Mouse (Mus musculus): ENCODE measurements at regions not wholly inside any gene's neighbourhood (a gene's known extent, or its start where the extent isn't known, plus 50 kb on each side); places are given as distances from the start of the nearest gene placed in this dataset.

DNA sequence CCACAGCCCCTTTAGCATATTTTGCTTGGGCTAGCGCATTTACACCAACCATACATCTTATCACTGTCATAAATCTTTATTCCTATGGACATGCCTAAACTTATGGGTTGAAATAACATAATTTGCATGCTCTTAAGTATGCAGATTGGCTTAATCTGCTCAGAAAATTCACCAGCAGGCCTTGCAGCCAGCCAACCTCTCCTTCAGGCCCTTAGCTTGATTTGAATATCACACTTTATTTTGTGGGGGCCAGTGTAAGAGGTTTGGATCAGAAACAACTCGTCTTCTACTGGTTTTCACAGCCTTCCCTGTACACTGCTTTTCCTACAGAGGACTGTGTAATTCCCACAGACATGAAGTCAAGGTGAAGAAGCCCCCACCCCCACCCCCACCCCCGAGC is 153.0 kb downstream of the 4930564D02Rik start:
- no peak for DNase-seq
- Histone ChIP-seq H3K4me3 (replicated peaks; ENCODE audit: extremely low read depth, low read depth, low read length) (no peak overlapping the region), H3K4me1 (ENCODE audit: control insufficient read depth, insufficient read depth, low read length) (no peaks in the 10 kb centered on the region)
- WGBS = 47% methylated on average over 3 of the region's 3 CpGs
- TF ChIP-seq POLR2A (IDR thresholded peaks at IDR 0.05; ENCODE audit: borderline replicate concordance, extremely low read depth, low read depth, low read length) (no peak), CTCF (IDR thresholded peaks at IDR 0.05; ENCODE audit: insufficient read depth, low read length) (no peak)

DNA sequence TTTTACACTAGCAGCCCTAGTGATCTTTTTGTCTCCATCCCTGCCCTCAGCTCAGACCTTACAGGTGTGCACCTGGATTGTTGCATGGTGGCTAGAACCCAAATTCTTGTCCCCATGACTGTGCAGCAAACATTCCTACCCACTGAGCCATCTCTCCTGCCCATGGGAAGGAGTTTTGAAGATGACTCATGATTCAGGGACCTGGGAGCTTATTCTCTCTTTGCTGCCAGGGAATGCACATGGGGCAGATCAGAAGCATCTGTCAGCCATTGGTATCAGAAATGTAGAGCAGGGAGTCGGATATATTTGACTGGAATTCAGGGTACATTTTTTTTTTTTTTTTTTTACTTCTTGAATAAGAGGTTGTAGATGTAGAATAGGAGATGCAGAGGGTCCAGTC is 154.0 kb downstream of the 4930564D02Rik start:
- H3K4me1 ChIP-seq (ENCODE audit: control insufficient read depth, insufficient read depth, low read length) = no peaks in the 10 kb centered on the region
- no peak for TF ChIP-seq CTCF (IDR thresholded peaks at IDR 0.05; ENCODE audit: insufficient read depth, low read length)
- no peak for TF ChIP-seq POLR2A (IDR thresholded peaks at IDR 0.05; ENCODE audit: borderline replicate concordance, extremely low read depth, low read depth, low read length)
- 58% methylated on average over 1 of the region's 1 CpGs for WGBS
- DNase-seq = no peak
- H3K4me3 ChIP-seq (replicated peaks; ENCODE audit: extremely low read depth, low read depth, low read length) = no peak overlapping the region

DNA sequence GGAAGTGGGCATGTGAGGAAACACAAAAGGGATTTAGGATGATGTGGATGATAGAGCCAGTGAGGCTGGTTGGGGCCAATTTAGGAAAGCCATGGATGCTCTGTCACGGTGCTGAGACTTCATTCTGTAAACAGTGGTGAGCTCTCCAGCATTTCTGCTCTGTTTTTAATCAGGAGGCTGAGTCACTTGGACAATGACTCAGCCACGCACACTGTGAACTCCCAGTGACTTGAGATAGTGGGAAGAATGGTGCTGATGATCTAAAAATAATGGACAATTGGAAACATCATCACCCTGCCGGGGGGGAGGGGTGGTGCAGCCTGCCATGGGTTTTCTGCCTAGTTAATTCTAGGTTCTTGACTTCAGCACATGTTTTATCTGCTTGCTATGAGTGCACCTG is 156.3 kb downstream of the 4930564D02Rik start:
- no peak overlapping the region for H3K4me3 ChIP-seq (replicated peaks; ENCODE audit: extremely low read depth, low read depth, low read length)
- WGBS = 38% methylated on average over 3 of the region's 3 CpGs
- no peaks in the 10 kb centered on the region for H3K4me1 ChIP-seq (ENCODE audit: control insufficient read depth, insufficient read depth, low read length)
- DNase-seq = no peak
- TF ChIP-seq POLR2A (IDR thresholded peaks at IDR 0.05; ENCODE audit: borderline replicate concordance, extremely low read depth, low read depth, low read length) (no peak), CTCF (IDR thresholded peaks at IDR 0.05; ENCODE audit: insufficient read depth, low read length) (no peak)

DNA sequence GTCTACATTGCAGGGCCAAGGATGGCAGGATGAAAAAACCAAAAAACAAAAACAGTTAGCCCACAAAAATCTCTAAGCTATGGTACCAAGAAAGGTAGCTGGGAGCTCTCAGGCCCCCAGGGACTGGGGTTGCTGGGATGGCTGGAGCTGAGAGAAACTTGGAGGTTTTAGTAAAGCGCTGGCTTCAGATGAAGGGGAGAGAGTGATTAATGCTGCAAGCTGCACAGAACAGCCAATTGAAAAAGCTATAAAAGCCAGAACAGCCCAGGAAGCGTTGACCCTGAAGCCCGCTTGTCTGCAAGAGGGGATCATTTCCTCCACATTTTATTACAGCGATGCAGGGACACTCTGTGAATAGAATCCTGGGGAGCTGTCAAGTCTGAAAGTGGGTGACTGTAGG is 157.0 kb downstream of the 4930564D02Rik start:
- Histone ChIP-seq H3K4me1 (ENCODE audit: control insufficient read depth, insufficient read depth, low read length) (no peaks in the 10 kb centered on the region), H3K4me3 (replicated peaks; ENCODE audit: extremely low read depth, low read depth, low read length) (no peak overlapping the region)
- TF ChIP-seq CTCF (IDR thresholded peaks at IDR 0.05; ENCODE audit: insufficient read depth, low read length) (no peak), POLR2A (IDR thresholded peaks at IDR 0.05; ENCODE audit: borderline replicate concordance, extremely low read depth, low read depth, low read length) (no peak)
- WGBS = 57% methylated on average over 4 of the region's 4 CpGs
- DNase-seq = no peak

DNA sequence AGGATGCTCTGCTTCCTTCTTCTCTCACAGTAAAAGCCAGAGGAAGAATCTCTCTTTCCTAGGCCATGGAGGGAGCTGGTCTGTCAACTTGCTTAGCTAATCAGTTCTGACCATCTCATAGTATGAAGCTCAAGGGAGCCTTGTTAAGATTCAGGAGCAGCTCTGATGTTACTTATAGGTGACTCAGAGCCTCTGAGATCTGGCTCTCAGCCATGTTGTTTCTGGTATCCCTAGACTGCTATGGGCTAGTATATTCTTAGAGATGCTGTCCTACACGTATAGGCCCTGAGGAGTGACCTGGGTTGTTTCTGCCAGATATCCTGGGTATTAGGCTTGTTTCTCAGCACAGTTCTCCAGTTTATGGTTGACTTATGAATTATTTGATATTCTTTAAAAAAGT is 160.9 kb downstream of the 4930564D02Rik start:
- no peaks in the 10 kb centered on the region for H3K4me1 ChIP-seq (ENCODE audit: control insufficient read depth, insufficient read depth, low read length)
- H3K4me3 ChIP-seq (replicated peaks; ENCODE audit: extremely low read depth, low read depth, low read length) = no peak overlapping the region
- DNase-seq = no peak
- no peak for TF ChIP-seq CTCF (IDR thresholded peaks at IDR 0.05; ENCODE audit: insufficient read depth, low read length)
- no peak for TF ChIP-seq POLR2A (IDR thresholded peaks at IDR 0.05; ENCODE audit: borderline replicate concordance, extremely low read depth, low read depth, low read length)
- WGBS = 61% methylated on average over 1 of the region's 1 CpGs

DNA sequence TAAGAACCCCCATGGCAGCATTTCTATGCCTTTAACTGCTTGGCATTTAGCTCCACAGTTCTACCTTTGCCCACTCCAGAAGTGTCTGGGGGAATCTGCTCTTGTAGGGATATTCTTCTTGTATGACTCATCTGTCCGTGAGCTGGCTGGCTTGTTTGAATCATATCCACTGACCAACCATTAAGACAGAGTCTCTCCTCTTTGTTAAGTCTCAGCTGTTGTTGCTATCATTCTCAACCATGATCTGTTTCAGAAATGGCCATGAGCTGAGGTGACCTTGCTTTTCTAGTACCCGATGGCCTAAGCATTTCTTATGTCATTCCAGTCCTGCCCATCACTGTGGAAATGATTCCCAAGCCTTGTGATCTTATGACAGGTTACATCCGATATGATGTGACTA is 161.8 kb downstream of the 4930564D02Rik start:
- WGBS = 74% methylated on average over 3 of the region's 3 CpGs
- no peak for DNase-seq
- H3K4me1 ChIP-seq (ENCODE audit: control insufficient read depth, insufficient read depth, low read length) = no peaks in the 10 kb centered on the region
- no peak overlapping the region for H3K4me3 ChIP-seq (replicated peaks; ENCODE audit: extremely low read depth, low read depth, low read length)
- no peak for TF ChIP-seq POLR2A (IDR thresholded peaks at IDR 0.05; ENCODE audit: borderline replicate concordance, extremely low read depth, low read depth, low read length)
- TF ChIP-seq CTCF (IDR thresholded peaks at IDR 0.05; ENCODE audit: insufficient read depth, low read length) = no peak

DNA sequence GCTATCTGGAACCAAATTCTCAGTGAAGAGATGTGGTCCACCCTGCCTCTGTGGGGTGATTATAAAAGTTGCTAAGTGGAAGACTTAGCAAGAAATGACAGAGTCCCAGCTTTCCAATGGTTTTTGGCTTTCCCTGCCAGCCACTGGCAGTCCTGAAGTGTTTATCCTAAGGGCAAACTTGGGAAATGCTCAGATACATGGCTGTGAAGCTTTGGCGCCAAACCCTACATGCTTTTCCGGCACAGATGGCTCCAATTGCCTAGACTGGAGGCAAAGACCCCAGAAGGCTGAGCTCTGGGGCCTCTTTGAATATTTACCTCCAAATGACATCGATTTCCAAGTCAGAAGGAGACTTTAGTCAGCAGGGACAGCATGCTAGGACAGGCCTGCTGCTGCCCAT is 174.4 kb downstream of the 4930564D02Rik start:
- TF ChIP-seq CTCF (IDR thresholded peaks at IDR 0.05; ENCODE audit: insufficient read depth, low read length) (no peak), POLR2A (IDR thresholded peaks at IDR 0.05; ENCODE audit: borderline replicate concordance, extremely low read depth, low read depth, low read length) (no peak)
- no peak for DNase-seq
- Histone ChIP-seq H3K4me3 (replicated peaks; ENCODE audit: extremely low read depth, low read depth, low read length) (no peak overlapping the region), H3K4me1 (ENCODE audit: control insufficient read depth, insufficient read depth, low read length) (no peaks in the 10 kb centered on the region)
- 70% methylated on average over 3 of the region's 3 CpGs for WGBS

DNA sequence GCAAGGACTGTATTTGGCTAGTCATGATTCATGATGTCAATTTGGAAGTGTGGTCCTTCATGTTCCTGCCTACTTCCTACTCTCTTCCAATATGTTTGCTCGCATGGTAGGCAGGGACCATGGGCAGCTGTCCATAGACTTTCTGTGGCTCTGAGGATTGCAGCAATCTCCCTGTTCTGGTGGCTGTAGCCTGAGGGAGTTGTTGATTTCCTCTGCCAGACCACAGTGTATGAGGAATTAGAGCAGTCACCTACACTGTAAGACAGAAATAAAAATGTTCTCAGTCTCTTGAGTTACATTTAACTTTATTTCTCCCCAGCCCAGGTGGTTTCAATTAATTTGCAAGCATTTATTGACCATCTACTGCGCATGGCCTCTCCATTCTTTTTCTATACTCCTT is 190.5 kb downstream of the 4930564D02Rik start:
- no peak for DNase-seq
- Histone ChIP-seq H3K4me1 (ENCODE audit: control insufficient read depth, insufficient read depth, low read length) (no peaks in the 10 kb centered on the region), H3K4me3 (replicated peaks; ENCODE audit: extremely low read depth, low read depth, low read length) (no peak overlapping the region)
- WGBS = 85% methylated on average over 2 of the region's 2 CpGs
- no peak for TF ChIP-seq POLR2A (IDR thresholded peaks at IDR 0.05; ENCODE audit: borderline replicate concordance, extremely low read depth, low read depth, low read length)
- no peak for TF ChIP-seq CTCF (IDR thresholded peaks at IDR 0.05; ENCODE audit: insufficient read depth, low read length)

DNA sequence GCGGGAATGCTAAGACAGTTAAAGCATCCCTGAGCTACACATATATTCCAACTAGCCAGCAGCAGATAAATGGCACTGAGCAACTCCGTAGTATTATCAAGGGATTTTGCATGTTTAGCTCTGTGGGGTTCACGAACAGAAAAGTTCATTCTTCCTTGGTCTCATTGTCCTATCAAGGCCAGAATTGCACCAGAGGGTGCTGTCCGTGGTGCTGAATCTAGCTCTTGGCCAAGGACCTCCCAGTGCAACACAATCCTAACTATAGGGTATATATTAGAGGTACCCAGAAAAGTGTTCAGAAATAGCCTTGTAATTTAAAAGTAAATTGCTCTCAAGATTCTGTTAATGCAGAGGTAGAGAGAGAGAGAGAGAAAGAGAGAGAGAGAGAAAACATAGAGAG is 176.9 kb upstream of the Kcnd3 start:
- Histone ChIP-seq H3K4me3 (replicated peaks; ENCODE audit: extremely low read depth, low read depth, low read length) (no peak overlapping the region), H3K4me1 (ENCODE audit: control insufficient read depth, insufficient read depth, low read length) (no peaks in the 10 kb centered on the region)
- 29% methylated on average over 4 of the region's 4 CpGs for WGBS
- DNase-seq = peak; percentile 6
- TF ChIP-seq CTCF (IDR thresholded peaks at IDR 0.05; ENCODE audit: insufficient read depth, low read length) (no peak), POLR2A (IDR thresholded peaks at IDR 0.05; ENCODE audit: borderline replicate concordance, extremely low read depth, low read depth, low read length) (no peak)

DNA sequence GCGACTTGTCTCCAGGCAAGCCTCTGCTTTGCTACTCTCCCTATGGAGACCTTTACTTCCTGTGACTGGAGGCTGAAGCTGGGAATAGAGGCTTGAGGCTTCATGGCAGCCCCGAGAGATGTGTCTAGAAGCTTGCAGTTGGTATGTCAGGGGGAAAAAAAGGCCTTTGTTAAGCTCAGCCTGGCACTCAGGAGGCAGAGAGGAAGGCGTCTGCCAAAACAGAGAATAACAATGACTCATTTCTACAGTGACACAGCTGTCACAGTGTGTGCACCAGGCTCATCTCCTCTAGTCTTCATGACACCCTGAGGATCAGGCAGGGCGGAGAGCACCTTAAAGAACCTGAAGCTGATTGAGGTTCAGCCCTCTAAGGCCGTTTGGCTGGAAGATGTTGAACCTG is 171.2 kb upstream of the Kcnd3 start:
- TF ChIP-seq CTCF (IDR thresholded peaks at IDR 0.05; ENCODE audit: insufficient read depth, low read length) = no peak
- no peak for TF ChIP-seq POLR2A (IDR thresholded peaks at IDR 0.05; ENCODE audit: borderline replicate concordance, extremely low read depth, low read depth, low read length)
- no peak for DNase-seq
- Histone ChIP-seq H3K4me3 (replicated peaks; ENCODE audit: extremely low read depth, low read depth, low read length) (no peak overlapping the region), H3K4me1 (ENCODE audit: control insufficient read depth, insufficient read depth, low read length) (no peaks in the 10 kb centered on the region)
- 74% methylated on average over 5 of the region's 5 CpGs for WGBS

DNA sequence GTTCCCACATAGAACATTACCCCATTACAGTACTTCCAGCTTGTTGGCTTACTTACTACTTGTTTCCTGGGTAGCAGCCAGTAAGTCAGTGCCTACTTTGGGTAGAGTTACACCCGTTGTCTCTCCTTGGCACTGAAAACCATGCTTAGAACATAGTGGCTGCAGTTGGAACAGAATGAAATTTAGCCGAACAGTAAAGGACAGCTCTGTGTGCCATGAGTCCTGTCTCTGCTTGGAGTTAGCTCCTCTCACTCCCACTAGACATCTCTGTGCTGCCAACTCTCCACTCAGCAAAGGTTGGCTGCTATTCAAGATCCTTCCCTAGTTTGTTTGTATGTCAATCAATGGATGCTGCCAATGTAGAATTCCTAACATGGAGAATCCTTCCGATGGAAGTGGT is 170.4 kb upstream of the Kcnd3 start:
- DNase-seq = no peak
- no peak for TF ChIP-seq POLR2A (IDR thresholded peaks at IDR 0.05; ENCODE audit: borderline replicate concordance, extremely low read depth, low read depth, low read length)
- no peak for TF ChIP-seq CTCF (IDR thresholded peaks at IDR 0.05; ENCODE audit: insufficient read depth, low read length)

More for the DNA sequence above, 170.4 kb upstream of the Kcnd3 start:
- no peaks in the 10 kb centered on the region for H3K4me1 ChIP-seq (ENCODE audit: control insufficient read depth, insufficient read depth, low read length)
- H3K4me3 ChIP-seq (replicated peaks; ENCODE audit: extremely low read depth, low read depth, low read length) = no peak overlapping the region
- 73% methylated on average over 3 of the region's 3 CpGs for WGBS

All from lung, adult 2 months (tissue).